8 mouse cellular contexts compared by ENCODE assay signal in genomic region chr6:127331091-127331490, GRCm38 (mm10).
A peak's percentile ranks its signal among the peaks of the same experiment; 100 is the strongest.
DNase-seq lines count a peak whose midpoint lies in the region; ATAC-seq and TF ChIP-seq lines count a peak whose summit lies in the region.

No protein-coding gene starts in this region.

- no peak overlapping the region for H3K27ac ChIP-seq in neural tube, embryonic 12.5 days
- peak overlapping the region; percentile 60; the same call in 1 of the 2 replicates for H3K27ac ChIP-seq in liver, embryonic 14.5 days
- H3K27ac ChIP-seq in stomach, embryonic 16.5 days (ENCODE audit: low read length), result peak overlapping the region; percentile 94

- H3K36me3 ChIP-seq in neural tube, embryonic 12.5 days, result no peaks in the 10 kb centered on the region
- no peaks in the 10 kb centered on the region for H3K36me3 ChIP-seq in liver, embryonic 14.5 days (replicated peaks; ENCODE audit: control insufficient read depth, insufficient read depth, low read depth)
- H3K36me3 ChIP-seq in stomach, embryonic 16.5 days (ENCODE audit: control insufficient read depth, insufficient read depth, low read length), result no peaks in the 10 kb centered on the region

- no peak overlapping the region for H3K9ac ChIP-seq in neural tube, embryonic 12.5 days
- H3K9ac ChIP-seq in liver, embryonic 14.5 days (replicated peaks), result peak overlapping the region; percentile 87
- H3K9ac ChIP-seq in stomach, embryonic 16.5 days (ENCODE audit: low read length), result 0 out of 2 replicates have a peak overlapping the region, but pooled peaks have one; percentile 7

- ATAC-seq in neural tube, embryonic 12.5 days (ENCODE audit: low FRiP score, low read depth), result no peak
- ATAC-seq in liver, embryonic 14.5 days (ENCODE audit: insufficient read depth), result no peak
- no peak for ATAC-seq in stomach, embryonic 16.5 days (ENCODE audit: insufficient read depth, low FRiP score)

- no peaks in the 10 kb centered on the region for H3K9me3 ChIP-seq in neural tube, embryonic 12.5 days
- no peaks in the 10 kb centered on the region for H3K9me3 ChIP-seq in liver, embryonic 14.5 days (ENCODE audit: control insufficient read depth, low read length)
- no peaks in the 10 kb centered on the region for H3K9me3 ChIP-seq in stomach, embryonic 16.5 days (replicated peaks; ENCODE audit: control insufficient read depth, low read length)

- no peak for TF ChIP-seq EP300 in liver, embryonic 14.5 days (IDR thresholded peaks at IDR 0.05; ENCODE audit: low read depth)

- H3K4me2 ChIP-seq in neural tube, embryonic 12.5 days (replicated peaks), result peak overlapping the region; percentile 85; the same call in 1 of the 2 replicates
- peak overlapping the region; percentile 90 for H3K4me2 ChIP-seq in liver, embryonic 14.5 days (ENCODE audit: low read depth)
- peak overlapping the region; percentile 70; the same call in 1 of the 2 replicates for H3K4me2 ChIP-seq in stomach, embryonic 16.5 days (ENCODE audit: low read depth, low read length)

- WGBS in neural tube, embryonic 12.5 days, result 84% methylated on average over 5 of the region's 5 CpGs
- 39% methylated on average over 5 of the region's 5 CpGs for WGBS in liver, embryonic 14.5 days (ENCODE audit: insufficient replicate concordance)
- WGBS in stomach, embryonic 16.5 days, result 54% methylated on average over 5 of the region's 5 CpGs

- H3K4me1 ChIP-seq in neural tube, embryonic 12.5 days, result peaks cover 28% of the 10 kb centered on the region
- peaks cover 25 to 36% of the 10 kb centered on the region in 2 experiments for H3K4me1 ChIP-seq in liver, embryonic 14.5 days (replicated peaks; ENCODE audit: control insufficient read depth in 2 of 2, insufficient read depth in 2 of 2, low read length in 1 of 2)
- peaks cover 44% of the 10 kb centered on the region for H3K4me1 ChIP-seq in stomach, embryonic 16.5 days (ENCODE audit: control insufficient read depth, insufficient read depth, low read length)

- DNase-seq in adrenal gland, adult (ENCODE audit: inconsistent age in 2 of 2, low spot score in 1 of 2), result peak; percentile 34 to 56
- no peak for DNase-seq in adrenal gland, adult 18-20 months (ENCODE audit: low spot score in 2 of 2)
- no peak for DNase-seq in neural tube, embryonic 10.5 days (ENCODE audit: extremely low spot score, low spot score)
- DNase-seq in liver, embryonic 14.5 days (ENCODE audit: low read depth in 3 of 3, low spot score in 3 of 3), result no peak
- DNase-seq in frontal cortex, adult 2 months (ENCODE audit: extremely low spot score in 1 of 2, low spot score in 1 of 2), result no peak
- DNase-seq in right cerebral cortex, postnatal 4 days, result no peak

- no peak for TF ChIP-seq CTCF in liver, embryonic 14.5 days (IDR thresholded peaks at IDR 0.05; ENCODE audit: low read depth)

- H3K4me3 ChIP-seq in neural tube, embryonic 12.5 days, result no peak overlapping the region
- no peak overlapping the region; a peak in 1 of 4 replicates for H3K4me3 ChIP-seq in liver, embryonic 14.5 days (ENCODE audit: insufficient read depth in 1 of 2, low read depth in 2 of 2, low read length in 2 of 2)
- H3K4me3 ChIP-seq in stomach, embryonic 16.5 days (replicated peaks; ENCODE audit: low read length), result no peak overlapping the region

- no peaks in the 10 kb centered on the region for H3K27me3 ChIP-seq in neural tube, embryonic 12.5 days (replicated peaks)
- H3K27me3 ChIP-seq in liver, embryonic 14.5 days (ENCODE audit: control insufficient read depth, insufficient read depth, low read length), result no peaks in the 10 kb centered on the region
- H3K27me3 ChIP-seq in stomach, embryonic 16.5 days (ENCODE audit: control insufficient read depth, insufficient read depth, low read length), result no peaks in the 10 kb centered on the region

Comparison
In these comparisons a context has a peak if more than half of its experiments do, and no peak if none do; other contexts are left out.
1. DNase-seq: peak in adrenal gland, adult (2 of 2); none in adrenal gland, adult 18-20 months (0 of 2), neural tube, embryonic 10.5 days (single experiment), liver, embryonic 14.5 days (0 of 3), frontal cortex, adult 2 months (0 of 2) and right cerebral cortex, postnatal 4 days (single experiment).
2. Peak in every context shown above with its lines, with median percentiles within 50 percentile points of each other: H3K4me2 ChIP-seq.